Mouse (Mus musculus): ENCODE measurements around the gene Arhgef17. TPM values are rescaled to one million over a fixed set of nuclear protein-coding genes. Genes with fewer than 3 reads are reported as not detected.

Gene Arhgef17
- polyA plus RNA-seq, 1 experiment from 2014 or later, result 6.2 TPM

Small RNA genes lying within 50 kb of the gene (microRNA-seq; reads per million reads assigned to microRNA genes)
- 67.2 reads per million, percentile 46 among the genes with 10 or more reads in this experiment for gene Mir3102

Other genes starting within 250 kb of the Arhgef17 start
- 33.3 and 39.0 TPM in 2 replicates for gene Fam168a, start 225.5 kb downstream of the Arhgef17 start, polyA plus RNA-seq (2015; fragmentation: Nextera tagmentation; extraction: Ambion mirVana)
- 3.2 and 4.1 TPM in 2 replicates for gene Relt, start 68.7 kb downstream of the Arhgef17 start, polyA plus RNA-seq (2015; fragmentation: Nextera tagmentation; extraction: Ambion mirVana)
- gene P2ry6, start 42.5 kb upstream of the Arhgef17 start, polyA plus RNA-seq (2015; fragmentation: Nextera tagmentation; extraction: Ambion mirVana), result 8.0 and 8.2 TPM in 2 replicates
- gene P2ry2, start 80.8 kb upstream of the Arhgef17 start, polyA plus RNA-seq (2015; fragmentation: Nextera tagmentation; extraction: Ambion mirVana), result 3.0 and 4.9 TPM in 2 replicates
- gene Fchsd2, start 160.8 kb upstream of the Arhgef17 start, polyA plus RNA-seq (2015; fragmentation: Nextera tagmentation; extraction: Ambion mirVana), result 20.0 and 21.2 TPM in 2 replicates